9 mouse cellular contexts compared by ENCODE assay signal in genomic region chr15:100022923-100023322, GRCm38 (mm10). TPM values are rescaled to one million over a fixed set of nuclear protein-coding genes. Genes with fewer than 3 reads are reported as not detected.
DNase-seq lines count a peak whose midpoint lies in the region; ATAC-seq and TF ChIP-seq lines count a peak whose summit lies in the region.
"Had no signal": no experiment of that assay in that cellular context is flagged by ENCODE, and none has a peak within 500 bp of the region (broad histone marks: within the 10 kb centered on the region; RNA-seq: fewer than 3 reads in every experiment).

No protein-coding gene starts in this region.

- no peak overlapping the region for H3K4me3 ChIP-seq in ES-E14 (ENCODE audit: insufficient read depth in 1 of 2, low read depth in 1 of 2, low read length in 2 of 2, poor library complexity in 1 of 2, severe bottlenecking in 1 of 2)
- H3K4me3 ChIP-seq in limb, embryonic 10.5 days: no peak overlapping the region
- H3K4me3 ChIP-seq in midbrain, embryonic 15.5 days: no peak overlapping the region
- H3K4me3 ChIP-seq: lung, embryonic 15.5 days had no signal

- H3K27ac ChIP-seq in ES-E14 (ENCODE audit: insufficient read depth, low read depth, low read length, poor library complexity, severe bottlenecking): no peak overlapping the region
- no peak overlapping the region for H3K27ac ChIP-seq in limb, embryonic 10.5 days
- no peak overlapping the region for H3K27ac ChIP-seq in midbrain, embryonic 15.5 days
- H3K27ac ChIP-seq: lung, embryonic 15.5 days had no signal

- WGBS in limb, embryonic 10.5 days: 31% methylated on average over 5 of the region's 5 CpGs
- 23% methylated on average over 5 of the region's 5 CpGs for WGBS in midbrain, embryonic 15.5 days

- H3K4me1 ChIP-seq in ES-E14 (ENCODE audit: control insufficient read depth in 2 of 2, insufficient read depth in 2 of 2, low read length in 2 of 2, poor library complexity in 1 of 2): no peaks in the 10 kb centered on the region; a peak in 1 of 4 replicates
- no peaks in the 10 kb centered on the region for H3K4me1 ChIP-seq in limb, embryonic 10.5 days
- H3K4me1 ChIP-seq in midbrain, embryonic 15.5 days: no peaks in the 10 kb centered on the region

- ATAC-seq in midbrain, embryonic 15.5 days (replicated peaks): no peak

- in situ Hi-C loops in ES-E14 (cut with MboI; ENCODE audit: low sequenced_read_pairs in 2 of 2, unreplicated experiment in 2 of 2): no loop called here

- no peaks in the 10 kb centered on the region for H3K9me3 ChIP-seq in ES-E14 (ENCODE audit: control insufficient read depth, insufficient read depth, low read depth, low read length)
- no peaks in the 10 kb centered on the region for H3K9me3 ChIP-seq in limb, embryonic 10.5 days (replicated peaks)
- no peaks in the 10 kb centered on the region for H3K9me3 ChIP-seq in midbrain, embryonic 15.5 days
- H3K9me3 ChIP-seq: lung, embryonic 15.5 days had no signal

- H3K36me3 ChIP-seq in ES-E14 (ENCODE audit: control insufficient read depth, insufficient read depth, low read length, poor library complexity, severe bottlenecking): no peaks in the 10 kb centered on the region
- H3K36me3 ChIP-seq in limb, embryonic 10.5 days: peaks cover 8% of the 10 kb centered on the region; the same call in 1 of the 2 replicates
- no peaks in the 10 kb centered on the region for H3K36me3 ChIP-seq in midbrain, embryonic 15.5 days (replicated peaks)
- H3K36me3 ChIP-seq: lung, embryonic 15.5 days had no signal

- peak; percentile 62 for DNase-seq in layer of hippocampus, adult 11-12 months (ENCODE audit: low spot score)
- no peak for DNase-seq in layer of hippocampus, adult 9-10 months (ENCODE audit: low spot score)
- DNase-seq in ES-E14 (ENCODE audit: low read depth, low spot score): peak; percentile 47
- peak; percentile 37 for DNase-seq in adrenal gland, adult 2 months
- DNase-seq in fibroblast of lung, adult 2 months (ENCODE audit: low read depth): peak; percentile 36
- DNase-seq in limb, embryonic 10.5 days (ENCODE audit: low spot score): peak; percentile 39
- DNase-seq in right cerebral cortex, postnatal 4 days: peak; percentile 50

- no peak overlapping the region for H3K4me2 ChIP-seq in midbrain, embryonic 15.5 days
- H3K4me2 ChIP-seq: lung, embryonic 15.5 days had no signal

- H3K9ac ChIP-seq in ES-E14 (ENCODE audit: insufficient read depth, low read depth, low read length, poor library complexity, severe bottlenecking): no peak overlapping the region
- no peak overlapping the region for H3K9ac ChIP-seq in midbrain, embryonic 15.5 days
- H3K9ac ChIP-seq: lung, embryonic 15.5 days had no signal

- no peaks in the 10 kb centered on the region for H3K27me3 ChIP-seq in limb, embryonic 10.5 days (ENCODE audit: low read depth, poor library complexity, severe bottlenecking)
- H3K27me3 ChIP-seq in midbrain, embryonic 15.5 days (replicated peaks): no peaks in the 10 kb centered on the region
- H3K27me3 ChIP-seq: lung, embryonic 15.5 days had no signal

TF ChIP-seq in ES-E14, 5 proteins besides CTCF, POLR2A, EP300 and RAD21:
- TF ChIP-seq HCFC1 (IDR thresholded peaks at IDR 0.05; ENCODE audit: borderline replicate concordance, insufficient read depth, low read length): no peak
- TF ChIP-seq ZC3H11A (IDR thresholded peaks at IDR 0.05; ENCODE audit: borderline replicate concordance, low read depth, low read length): peak; percentile 53; the same call in 1 of the 2 replicates
- 0 out of 2 replicates have a peak, but pooled peaks have one; percentile 20 for TF ChIP-seq ZNF384 (IDR thresholded peaks at IDR 0.05; ENCODE audit: low read depth, low read length)
- peak; percentile 99 for TF ChIP-seq MAFK (IDR thresholded peaks at IDR 0.05; ENCODE audit: insufficient read depth, low read depth, low read length)
- TF ChIP-seq CHD2 (IDR thresholded peaks at IDR 0.05; ENCODE audit: low read depth, low read length): no peak

RNA-seq across cellular contexts. Expression of gene Dip2b, which starts 15.5 kb away (rescaled TPM):
- 18.6 and 21.1 TPM in 2 replicates for total RNA-seq in ES-E14 (2012; rRNA removed)
- 10 to 100 TPM; 13.8 to 14.6 TPM for total RNA-seq in adrenal gland, adult 2 months (2021)
- polyA plus RNA-seq in adrenal gland, adult 2 months (2012; rRNA removed): 3.4 and 4.7 TPM in 2 replicates
- 13.6 and 16.4 TPM in 2 replicates for polyA plus RNA-seq in limb, embryonic 10.5 days (2016; fragmentation: Nextera tagmentation; extraction: Ambion mirVana)
- 18.9 and 20.2 TPM in 2 replicates for polyA plus RNA-seq in midbrain, embryonic 15.5 days (2015; fragmentation: Nextera tagmentation; extraction: Ambion mirVana)

RNA-seq across cellular contexts. Expression of gene Larp4, which starts 53.1 kb away (rescaled TPM):
- total RNA-seq in ES-E14 (2012; rRNA removed): 283 and 304 TPM in 2 replicates
- total RNA-seq in adrenal gland, adult 2 months (2021): 100 to 1,000 TPM in 1 of 2 experiments, 10 to 100 TPM in 1; 61.9 to 101 TPM
- polyA plus RNA-seq in adrenal gland, adult 2 months (2012; rRNA removed): 26.4 and 33.6 TPM in 2 replicates
- polyA plus RNA-seq in limb, embryonic 10.5 days (2016; fragmentation: Nextera tagmentation; extraction: Ambion mirVana): 37.1 and 40.3 TPM in 2 replicates
- polyA plus RNA-seq in midbrain, embryonic 15.5 days (2015; fragmentation: Nextera tagmentation; extraction: Ambion mirVana): 19.8 and 21.4 TPM in 2 replicates

RNA-seq across cellular contexts. Expression of gene Fam186a, which starts 56.1 kb away (rescaled TPM):
- 0.05 and 0.13 TPM in 2 replicates for total RNA-seq in ES-E14 (2012; rRNA removed)
- total RNA-seq in adrenal gland, adult 2 months (2021): under 1 TPM; 0.29 to 0.31 TPM
- 0.08 and 0.13 TPM in 2 replicates for polyA plus RNA-seq in adrenal gland, adult 2 months (2012; rRNA removed)
- not detected in 2 replicates for polyA plus RNA-seq in limb, embryonic 10.5 days (2016; fragmentation: Nextera tagmentation; extraction: Ambion mirVana)
- 0.09 TPM in 1 of 2 replicates, not detected in the other for polyA plus RNA-seq in midbrain, embryonic 15.5 days (2015; fragmentation: Nextera tagmentation; extraction: Ambion mirVana)
- polyA plus RNA-seq: lung, embryonic 15.5 days had no signal
